Mouse (Mus musculus): ENCODE measurements around the gene Zmiz1. TPM values are rescaled to one million over a fixed set of nuclear protein-coding genes. Genes with fewer than 3 reads are reported as not detected.

The Zmiz1 gene
- total and polyA plus RNA-seq, 3 experiments = 0.09 to 0.16 TPM; not detected in 1

DNA sequence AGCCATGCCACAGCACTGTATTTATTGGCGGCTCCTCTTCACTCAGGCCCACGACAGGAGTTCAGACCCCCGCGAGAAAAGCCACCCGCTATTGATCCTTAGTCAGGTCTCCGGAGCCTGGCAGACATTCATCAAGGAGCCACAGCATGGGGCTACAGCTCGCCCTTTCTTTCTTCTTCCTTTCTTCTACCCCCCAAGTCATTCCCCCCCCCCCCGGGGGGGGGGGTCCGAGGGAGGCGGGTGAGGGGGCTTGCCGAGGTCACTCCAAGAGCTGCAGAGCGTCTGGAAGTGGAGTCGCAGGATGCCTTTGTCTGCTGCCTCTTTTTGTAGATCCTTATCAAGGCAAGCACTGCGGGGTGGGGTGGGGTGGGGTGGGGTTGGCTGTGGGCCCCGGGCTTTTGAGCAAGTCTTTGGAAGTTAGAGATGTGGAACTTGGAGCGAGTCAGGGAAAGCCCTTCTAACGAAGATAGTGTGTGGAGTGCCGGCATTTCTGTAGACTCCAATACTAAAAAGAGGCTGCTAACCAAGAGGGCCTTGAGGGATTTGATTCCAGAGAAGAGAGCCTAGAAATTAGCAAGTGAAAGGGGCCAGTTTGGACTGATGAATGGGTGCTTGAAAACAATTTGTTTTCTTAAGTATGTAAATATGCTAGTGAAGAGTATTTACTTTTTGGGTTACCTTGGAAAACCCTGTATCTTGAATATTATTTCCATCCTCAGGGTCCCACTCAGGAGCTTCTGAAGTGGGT, 145.6 kb downstream of the Zmiz1 start:
- Histone ChIP-seq H3K27me3 (ENCODE audit: insufficient read depth, low read length) (no peaks in the 10 kb centered on the region), H3K9me3 (replicated peaks) (peaks cover 82% of the 10 kb centered on the region), H3K36me3 (replicated peaks) (no peaks in the 10 kb centered on the region), H3K4me3 (ENCODE audit: low read depth, low read length) (no peak overlapping the region), H3K4me1 (ENCODE audit: insufficient read depth, low read depth, low read length) (no peaks in the 10 kb centered on the region)
- TF ChIP-seq TAL1 (conservative IDR thresholded peaks at IDR 0.05; ENCODE audit: low read depth, low read length) = no peak
- no peak for TF ChIP-seq CTCF (IDR thresholded peaks at IDR 0.05; ENCODE audit: low read depth, low read length)
- no peak for TF ChIP-seq GATA2 (IDR thresholded peaks at IDR 0.05; ENCODE audit: borderline replicate concordance, low read depth, low read length)
- TF ChIP-seq GATA1 (IDR thresholded peaks at IDR 0.05; ENCODE audit: borderline replicate concordance, low read length) = no peak
- TF ChIP-seq POLR2AphosphoS5 (IDR thresholded peaks at IDR 0.05; ENCODE audit: insufficient replicate concordance, low read depth, low read length) = no peak
- ATAC-seq (ENCODE audit: extremely low read depth, insufficient number of reproducible peaks, low FRiP score, poor library complexity, severe bottlenecking) = no peak
- DNase-seq (ENCODE audit: low spot score) = no peak

- DNase-seq (ENCODE audit: low spot score) = no peak
- no peak for ATAC-seq (ENCODE audit: extremely low read depth, insufficient number of reproducible peaks, low FRiP score, poor library complexity, severe bottlenecking)
- Histone ChIP-seq H3K9me3 (replicated peaks) (peaks cover 84% of the 10 kb centered on the region), H3K4me1 (ENCODE audit: insufficient read depth, low read depth, low read length) (no peaks in the 10 kb centered on the region), H3K27me3 (ENCODE audit: insufficient read depth, low read length) (no peaks in the 10 kb centered on the region), H3K36me3 (replicated peaks) (no peaks in the 10 kb centered on the region), H3K4me3 (ENCODE audit: low read depth, low read length) (no peak overlapping the region)
- TF ChIP-seq POLR2AphosphoS5 (IDR thresholded peaks at IDR 0.05; ENCODE audit: insufficient replicate concordance, low read depth, low read length) (no peak), GATA1 (IDR thresholded peaks at IDR 0.05; ENCODE audit: borderline replicate concordance, low read length) (no peak), GATA2 (IDR thresholded peaks at IDR 0.05; ENCODE audit: borderline replicate concordance, low read depth, low read length) (no peak), CTCF (IDR thresholded peaks at IDR 0.05; ENCODE audit: low read depth, low read length) (no peak), TAL1 (conservative IDR thresholded peaks at IDR 0.05; ENCODE audit: low read depth, low read length) (no peak)
Measured at GRCm38 (mm10) chr14:25606372-25607140, 147.6 kb downstream of the Zmiz1 start.

- H3K36me3 ChIP-seq (replicated peaks) = no peaks in the 10 kb centered on the region
- H3K4me1 ChIP-seq (ENCODE audit: insufficient read depth, low read depth, low read length) = no peaks in the 10 kb centered on the region
- TF ChIP-seq POLR2AphosphoS5 (IDR thresholded peaks at IDR 0.05; ENCODE audit: insufficient replicate concordance, low read depth, low read length) (no peak), CTCF (IDR thresholded peaks at IDR 0.05; ENCODE audit: low read depth, low read length) (no peak)
- H3K4me3 ChIP-seq (ENCODE audit: low read depth, low read length) = no peak overlapping the region; the same call in 1 of the 2 replicates
- DNase-seq (ENCODE audit: low spot score) (no peak), ATAC-seq (ENCODE audit: extremely low read depth, insufficient number of reproducible peaks, low FRiP score, poor library complexity, severe bottlenecking) (no peak)
- H3K27me3 ChIP-seq (ENCODE audit: insufficient read depth, low read length) = no peaks in the 10 kb centered on the region
- peaks cover 84% of the 10 kb centered on the region for H3K9me3 ChIP-seq (replicated peaks)
Measured at GRCm38 (mm10) chr14:25607141-25607967, 148.4 kb downstream of the Zmiz1 start.

- TF ChIP-seq GATA2 (IDR thresholded peaks at IDR 0.05; ENCODE audit: borderline replicate concordance, low read depth, low read length) (no peak), POLR2AphosphoS5 (IDR thresholded peaks at IDR 0.05; ENCODE audit: insufficient replicate concordance, low read depth, low read length) (no peak), GATA1 (IDR thresholded peaks at IDR 0.05; ENCODE audit: borderline replicate concordance, low read length) (no peak), TAL1 (conservative IDR thresholded peaks at IDR 0.05; ENCODE audit: low read depth, low read length) (no peak), CTCF (IDR thresholded peaks at IDR 0.05; ENCODE audit: low read depth, low read length) (no peak)
- H3K9me3 ChIP-seq (replicated peaks) = peaks cover 78% of the 10 kb centered on the region
- ATAC-seq (ENCODE audit: extremely low read depth, insufficient number of reproducible peaks, low FRiP score, poor library complexity, severe bottlenecking) (no peak), DNase-seq (ENCODE audit: low spot score) (no peak)
- no peaks in the 10 kb centered on the region for H3K27me3 ChIP-seq (ENCODE audit: insufficient read depth, low read length)
- H3K36me3 ChIP-seq (replicated peaks) = no peaks in the 10 kb centered on the region
- no peak overlapping the region for H3K4me3 ChIP-seq (ENCODE audit: low read depth, low read length)
- no peaks in the 10 kb centered on the region for H3K4me1 ChIP-seq (ENCODE audit: insufficient read depth, low read depth, low read length)
Measured at GRCm38 (mm10) chr14:25607968-25608491, 149.0 kb downstream of the Zmiz1 start.

DNA sequence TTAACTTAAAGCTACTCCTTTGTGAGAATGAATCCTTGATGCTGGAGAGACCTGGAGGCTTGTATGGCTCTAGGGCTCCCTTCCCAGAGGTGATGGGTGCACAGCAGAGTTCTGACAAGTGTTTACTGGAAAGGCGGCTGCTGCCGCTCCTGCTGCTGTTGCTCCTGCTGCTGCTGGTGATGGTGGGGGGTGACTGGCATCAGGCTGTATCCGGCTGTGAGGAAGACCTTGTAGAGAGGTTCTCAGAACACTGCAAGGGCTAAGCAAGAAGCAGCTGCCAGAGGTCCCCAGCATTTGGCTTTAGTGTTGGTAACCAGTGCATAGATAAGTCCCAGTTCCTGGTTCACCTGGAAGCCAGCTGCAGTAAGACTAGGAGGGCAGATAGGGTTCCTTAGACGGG, 149.6 kb downstream of the Zmiz1 start:
- ATAC-seq (ENCODE audit: extremely low read depth, insufficient number of reproducible peaks, low FRiP score, poor library complexity, severe bottlenecking) (no peak), DNase-seq (ENCODE audit: low spot score) (no peak)
- no peak overlapping the region for H3K4me3 ChIP-seq (ENCODE audit: low read depth, low read length)
- no peaks in the 10 kb centered on the region for H3K27me3 ChIP-seq (ENCODE audit: insufficient read depth, low read length)
- TF ChIP-seq GATA1 (IDR thresholded peaks at IDR 0.05; ENCODE audit: borderline replicate concordance, low read length) (no peak), POLR2AphosphoS5 (IDR thresholded peaks at IDR 0.05; ENCODE audit: insufficient replicate concordance, low read depth, low read length) (no peak), CTCF (IDR thresholded peaks at IDR 0.05; ENCODE audit: low read depth, low read length) (no peak), GATA2 (IDR thresholded peaks at IDR 0.05; ENCODE audit: borderline replicate concordance, low read depth, low read length) (no peak), TAL1 (conservative IDR thresholded peaks at IDR 0.05; ENCODE audit: low read depth, low read length) (no peak)
- peaks cover 72% of the 10 kb centered on the region for H3K9me3 ChIP-seq (replicated peaks)
- H3K4me1 ChIP-seq (ENCODE audit: insufficient read depth, low read depth, low read length) = no peaks in the 10 kb centered on the region
- H3K36me3 ChIP-seq (replicated peaks) = no peaks in the 10 kb centered on the region

Data from G1E (cell line).